Mouse (Mus musculus) CH12.LX (cell line): ENCODE measurements around the gene Olfr279. TPM values are rescaled to one million over a fixed set of nuclear protein-coding genes. Genes with fewer than 3 reads are reported as not detected.

Experiments
- DNase-seq: peaks from one replicate; pipeline ENCODE4 v3.0.0-alpha.2; 2013; ENCODE audit errors: extremely low read depth
- H3K27ac ChIP-seq: 2 replicates; pipeline ENCODE4 v1.5.1; 2012; ENCODE audit warnings: low read depth, mild to moderate bottlenecking, control low read depth, moderate library complexity; ENCODE audit not compliant: insufficient read depth
- H3K27me3 ChIP-seq: replicated peaks from 2 replicates; pipeline ENCODE3; 2012; ENCODE audit warnings: inconsistent platforms
- H3K36me3 ChIP-seq, 2 experiments: replicated peaks in 1 of 2; 2 replicates each; pipeline versions ENCODE3 to v1.6.1; 2012; ENCODE audit warnings: inconsistent platforms in 1 of 2, low read length in 1 of 2, mild to moderate bottlenecking in 1 of 2, mixed read lengths in 1 of 2, moderate library complexity in 1 of 2; ENCODE audit not compliant: control insufficient read depth in 1 of 2, insufficient read depth in 1 of 2
- H3K4me1 ChIP-seq, 2 experiments: 2 replicates each; pipeline ENCODE4 v1.6.1; 2012; ENCODE audit warnings: inconsistent platforms in 1 of 2, moderate library complexity in 1 of 2; ENCODE audit not compliant: insufficient read depth in 2 of 2, control insufficient read depth in 1 of 2
- H3K4me2 ChIP-seq: 2 replicates; pipeline ENCODE4 v1.6.1; 2012; ENCODE audit warnings: low read depth, mild to moderate bottlenecking, control low read depth; ENCODE audit not compliant: poor library complexity, insufficient read depth, severe bottlenecking
- H3K4me3 ChIP-seq, 3 experiments: fragments of 150-350 bp in 1 of 3; sonication (generic) in 1 of 3; replicated peaks in 1 of 3; 2 replicates each; pipeline versions ENCODE3 to v1.5.1; 2011 to 2012; ENCODE audit warnings: low read depth in 2 of 3, low read length in 2 of 3, mild to moderate bottlenecking in 2 of 3, moderate library complexity in 2 of 3, control low read depth in 1 of 3, improper control_type of control experiment in 1 of 3, inconsistent platforms in 1 of 3, mixed read lengths in 1 of 3; ENCODE audit not compliant: poor library complexity in 1 of 3
- H3K79me2 ChIP-seq: replicated peaks from 2 replicates; pipeline ENCODE4 v1.6.1; 2012; ENCODE audit warnings: mild to moderate bottlenecking, moderate library complexity; ENCODE audit not compliant: control insufficient read depth, poor library complexity, insufficient read depth, severe bottlenecking; ENCODE audit errors: extremely low read depth
- H3K9ac ChIP-seq: 2 replicates; pipeline ENCODE4 v1.6.1; 2012; ENCODE audit warnings: low read depth, mild to moderate bottlenecking, control low read depth, moderate library complexity; ENCODE audit not compliant: insufficient read depth
- H3K9me3 ChIP-seq: replicated peaks from 2 replicates; pipeline ENCODE3; 2012; ENCODE audit warnings: low read length, inconsistent platforms, mixed read lengths
- BHLHE40 ChIP-seq: IDR thresholded peaks from 2 replicates; pipeline ENCODE4 v1.6.1; 2011; ENCODE audit warnings: mild to moderate bottlenecking, low read depth, low read length, improper control_type of control experiment
- CHD2 ChIP-seq: IDR thresholded peaks from 2 replicates; pipeline ENCODE4 v1.6.1; 2011; ENCODE audit warnings: low read length, improper control_type of control experiment
- CTCF ChIP-seq, 2 experiments: IDR thresholded peaks in 1 of 2; conservative IDR thresholded peaks in 1 of 2; 2 replicates each; pipeline ENCODE4 v1.5.1; 2011 to 2012; ENCODE audit warnings: low read depth in 2 of 2, low read length in 2 of 2, improper control_type of control experiment in 1 of 2, inconsistent platforms in 1 of 2, mild to moderate bottlenecking in 1 of 2, moderate library complexity in 1 of 2
- E2F4 ChIP-seq: IDR thresholded peaks from 2 replicates; pipeline ENCODE4 v1.6.1; 2011; ENCODE audit warnings: low read depth, low read length, improper control_type of control experiment; ENCODE audit not compliant: insufficient replicate concordance
- EP300 ChIP-seq: IDR thresholded peaks from 2 replicates; pipeline ENCODE4 v1.6.1; 2011; ENCODE audit warnings: low read length, improper control_type of control experiment
- HCFC1 ChIP-seq: IDR thresholded peaks from 2 replicates; pipeline ENCODE4 v1.6.1; 2012; ENCODE audit warnings: low read depth, mild to moderate bottlenecking, inconsistent platforms, low read length, improper control_type of control experiment
- JUN ChIP-seq: IDR thresholded peaks from 2 replicates; pipeline ENCODE4 v1.6.1; 2011; ENCODE audit warnings: low read depth, mild to moderate bottlenecking, low read length, improper control_type of control experiment, moderate library complexity; ENCODE audit not compliant: insufficient read depth
- JUND ChIP-seq: conservative IDR thresholded peaks from 2 replicates; pipeline ENCODE4 v1.6.1; 2011; ENCODE audit warnings: low read depth, low read length, improper control_type of control experiment
- KAT2A ChIP-seq: IDR thresholded peaks from 2 replicates; pipeline ENCODE4 v1.6.1; 2012; ENCODE audit warnings: low read length, improper control_type of control experiment, inconsistent platforms; ENCODE audit not compliant: insufficient replicate concordance
- MAFK ChIP-seq: IDR thresholded peaks from 2 replicates; pipeline ENCODE4 v1.6.1; 2011; ENCODE audit warnings: low read length, improper control_type of control experiment; ENCODE audit not compliant: insufficient replicate concordance
- MAX ChIP-seq: IDR thresholded peaks from 2 replicates; pipeline ENCODE4 v1.6.1; 2011; ENCODE audit warnings: low read length, improper control_type of control experiment
- MEF2A ChIP-seq: IDR thresholded peaks from 2 replicates; pipeline ENCODE4 v1.6.1; 2014; ENCODE audit warnings: low read depth, mild to moderate bottlenecking, inconsistent platforms, low read length, improper control_type of control experiment, borderline replicate concordance
- NELFE ChIP-seq: IDR thresholded peaks from 2 replicates; pipeline ENCODE4 v1.6.1; 2011; ENCODE audit warnings: low read depth, low read length, improper control_type of control experiment
- PAX5 ChIP-seq: IDR thresholded peaks from 2 replicates; pipeline ENCODE4 v1.6.1; 2012; ENCODE audit warnings: low read length, inconsistent platforms, mixed read lengths
- RCOR1 ChIP-seq: conservative IDR thresholded peaks from 2 replicates; pipeline ENCODE4 v1.6.1; 2012; ENCODE audit warnings: low read depth, mild to moderate bottlenecking, inconsistent platforms, low read length, improper control_type of control experiment
- SMC3 ChIP-seq: IDR thresholded peaks from 2 replicates; pipeline ENCODE4 v1.6.1; 2011; ENCODE audit warnings: low read depth, low read length, improper control_type of control experiment
- USF2 ChIP-seq: conservative IDR thresholded peaks from 2 replicates; pipeline ENCODE4 v1.6.1; 2011; ENCODE audit warnings: low read depth, low read length, improper control_type of control experiment
- ZC3H11A ChIP-seq: IDR thresholded peaks from 2 replicates; pipeline ENCODE4 v1.6.1; 2012; ENCODE audit warnings: low read depth, mild to moderate bottlenecking, inconsistent platforms, low read length, improper control_type of control experiment
- ZMIZ1 ChIP-seq: IDR thresholded peaks from 2 replicates; pipeline ENCODE4 v1.6.1; 2012; ENCODE audit warnings: low read depth, mild to moderate bottlenecking, inconsistent platforms, low read length, improper control_type of control experiment
- ZNF384 ChIP-seq: IDR thresholded peaks from 2 replicates; pipeline ENCODE4 v1.6.1; 2012; ENCODE audit warnings: low read depth, low read length, improper control_type of control experiment, inconsistent platforms
- dilution Hi-C: fragments of 300-500 bp; cut with MboI; formaldehyde crosslinking; loops from 2 replicates; pipeline ENCODE4 v1.14.3; 2020; ENCODE audit warnings: low sequenced_read_pairs; ENCODE audit not compliant: extremely low pct_unique_long_range_greater_than_20kb, extremely low pct_ligation_motif_present
- in situ Hi-C: fragments of 300-500 bp; cut with MboI; formaldehyde crosslinking; loops from 3 replicates; pipeline ENCODE4 v1.14.3; 2019; ENCODE audit warnings: low sequenced_read_pairs, low pct_ligation_motif_present, low pct_unique_long_range_greater_than_20kb, mixed read lengths
- polyA plus RNA-seq: library from polyadenylated mRNA; unstranded; fragments of >175 nt; gene quantifications from 2 replicates; pipeline ENCODE4 v1.2.1, GENCODE M21; 2012; ENCODE audit warnings: low read depth; ENCODE audit not compliant: insufficient read length
- total RNA-seq, 2 experiments: library from RNA; depleted of rRNA; stranded (reverse); fragments of 300-350 nt in 1 of 2; fragments of >200 nt in 1 of 2; gene quantifications; 2 replicates each; pipeline ENCODE4 v1.2.3; 2012 to 2014

Olfr279 gene
- total and polyA plus RNA-seq, 3 experiments: not detected

GRCm38 (mm10) chr15:98452288-98452687, 39.9 kb upstream of the Olfr279 start, which contains the start of gene Olfr281:
Gene Olfr281, plus strand, starts transcription at chr15:98452588.
- dilution Hi-C loops: no loop called here

GRCm38 (mm10) chr15:98469596-98469995, 22.6 kb upstream of the Olfr279 start, which contains the start of gene OR5BS1P:
Gene OR5BS1P, plus strand, starts transcription at chr15:98469896.
- Histone ChIP-seq H3K27ac (no peak within 1 kb of the TSS), H3K79me2 (no peaks in the 10 kb centered on the region), H3K4me1 (no peaks in the 10 kb centered on the region), H3K9me3 (no peaks in the 10 kb centered on the region), H3K4me2 (no peak within 1 kb of the TSS), H3K27me3 (peaks cover 17% of the 10 kb centered on the region), H3K9ac (no peak within 1 kb of the TSS), H3K4me3 (no peak within 1 kb of the TSS), H3K36me3 (no peaks in the 10 kb centered on the region)
- dilution Hi-C loops (no loop called here), in situ Hi-C loops (no loop called here)
- DNase-seq: no peak
- TF ChIP-seq ZMIZ1 (no peak), KAT2A (no peak), MEF2A (no peak), NELFE (no peak)

More at GRCm38 (mm10) chr15:98452288-98452687, 39.9 kb upstream of the Olfr279 start, which contains the start of gene Olfr281:
- Histone ChIP-seq H3K4me1 (peaks cover 0 to 3% of the 10 kb centered on the region in 2 experiments; a peak in 1 of 4 replicates), H3K4me3 (no peak within 1 kb of the TSS), H3K9me3 (no peaks in the 10 kb centered on the region), H3K27ac (no peak within 1 kb of the TSS), H3K4me2 (no peak within 1 kb of the TSS), H3K79me2 (no peaks in the 10 kb centered on the region), H3K9ac (no peak within 1 kb of the TSS), H3K27me3 (peaks cover 28% of the 10 kb centered on the region), H3K36me3 (no peaks in the 10 kb centered on the region)
- DNase-seq: no peak
- no peak for TF ChIP-seq JUN
- no peak for TF ChIP-seq USF2
- TF ChIP-seq MAX: no peak
- TF ChIP-seq CHD2: no peak
- in situ Hi-C loops: no loop called here

- H3K9me3 ChIP-seq: no peaks in the 10 kb centered on the region
- dilution Hi-C loops (no loop called here), in situ Hi-C loops (loop anchor here (10.0 kb wide), 1 partner anchor 287 kb away; no protein-coding TSS in a partner anchor)
- H3K79me2 ChIP-seq: no peaks in the 10 kb centered on the region
- peaks cover 11% of the 10 kb centered on the region for H3K27me3 ChIP-seq
- TF ChIP-seq BHLHE40 (no peak), MAX (no peak), USF2 (no peak), ZNF384 (no peak), JUND (no peak), CTCF (conservative IDR thresholded peaks at IDR 0.05 in 1 of 2, IDR thresholded peaks at IDR 0.05 in 1 of 2; ENCODE audit: low read depth in 2 of 2, low read length in 2 of 2) (no peak), MEF2A (no peak), ZC3H11A (no peak), E2F4 (no peak), KAT2A (no peak), HCFC1 (no peak), MAFK (no peak), RCOR1 (no peak), EP300 (no peak), PAX5 (no peak), SMC3 (no peak)
- DNase-seq: no peak
- peaks cover 0 to 4% of the 10 kb centered on the region in 2 experiments; a peak in 1 of 4 replicates for H3K4me1 ChIP-seq
- no peak overlapping the region for H3K4me3 ChIP-seq
- no peak overlapping the region for H3K4me2 ChIP-seq
- no peak overlapping the region for H3K9ac ChIP-seq
- H3K27ac ChIP-seq: no peak overlapping the region
- H3K36me3 ChIP-seq: no peaks in the 10 kb centered on the region
These were observed 20.7 kb upstream of the Olfr279 start for GRCm38 (mm10) chr15:98471539-98471938.
